Mouse (Mus musculus): ENCODE measurements around the gene Jam3.

DNA sequence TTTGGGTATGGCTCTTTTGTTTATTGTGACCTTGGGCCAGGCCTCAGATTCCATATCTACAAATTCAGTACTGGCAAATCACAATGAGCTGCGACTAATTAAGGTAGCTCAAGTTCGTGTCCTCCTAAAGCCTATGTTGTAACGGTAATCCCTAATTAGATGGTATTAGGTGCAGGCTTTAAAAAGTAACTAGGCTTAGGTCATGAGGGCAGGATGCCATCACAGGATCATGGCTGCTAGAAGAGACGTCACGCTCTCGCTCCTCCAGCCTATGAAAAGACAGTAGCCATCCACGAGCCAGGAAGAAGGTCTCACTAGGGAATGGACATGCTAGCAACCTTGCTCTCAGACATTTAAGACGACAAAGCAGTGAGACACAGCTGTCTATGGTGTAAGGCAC, 7.3 kb downstream of the Jam3 start:
- no peak for TF ChIP-seq CHD1 (IDR thresholded peaks at IDR 0.05; ENCODE audit: low read depth, low read length)
- no peak for TF ChIP-seq EP300 (IDR thresholded peaks at IDR 0.05; ENCODE audit: low read length)
- no peak for TF ChIP-seq CTCF (conservative IDR thresholded peaks at IDR 0.05 in 1 of 2, IDR thresholded peaks at IDR 0.05 in 1 of 2; ENCODE audit: low read depth in 2 of 2, low read length in 2 of 2)
- TF ChIP-seq POLR2A (IDR thresholded peaks at IDR 0.05; ENCODE audit: low read depth, low read length): no peak

Data from CH12.LX (cell line).